Mouse (Mus musculus): ENCODE data around the gene Rab26. TPM values are rescaled to one million over a fixed set of nuclear protein-coding genes. Genes with fewer than 3 reads are reported as not detected.

Gene Rab26
- polyA plus RNA-seq, 1 experiment from 2014 or later = 4.2 TPM

DNA sequence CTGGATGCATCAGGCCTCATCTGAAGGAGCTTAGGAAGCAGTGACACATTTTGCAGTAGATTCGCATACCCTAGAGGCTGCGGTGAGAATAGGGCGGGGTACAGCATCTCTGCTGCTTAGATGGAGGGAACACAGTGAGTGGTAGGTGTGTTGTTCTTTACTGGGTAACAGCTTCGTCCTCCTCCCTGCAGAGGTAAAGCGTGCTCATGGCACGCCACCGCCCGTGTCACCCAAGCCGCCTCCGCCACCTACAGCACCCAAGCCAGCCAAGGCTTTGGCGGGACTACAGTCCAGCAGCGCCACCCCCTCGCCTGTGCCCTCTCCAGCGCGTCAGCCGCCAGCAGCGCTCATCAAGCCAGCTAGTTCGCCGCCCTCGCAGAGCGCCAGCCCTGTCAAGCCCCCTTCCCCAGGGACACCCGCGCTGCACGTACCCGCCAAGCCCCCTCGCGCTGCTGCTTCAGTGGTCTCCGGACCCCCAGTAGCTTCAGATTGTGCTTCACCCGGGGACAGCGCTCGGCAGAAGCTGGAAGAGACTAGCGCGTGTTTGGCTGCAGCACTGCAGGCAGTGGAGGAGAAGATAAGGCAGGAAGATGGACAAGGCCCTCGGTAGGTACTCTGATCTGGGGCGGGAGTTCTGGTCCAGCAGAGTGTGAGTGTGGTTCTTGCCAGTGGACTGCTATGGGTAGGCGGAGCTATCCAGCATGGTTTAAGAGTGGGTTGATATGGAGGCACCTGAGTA lies 27.5 kb downstream of the Rab26 start:
- no peak overlapping the region for H3K9ac ChIP-seq
- WGBS = 30% methylated on average over 35 of the region's 36 CpGs
- H3K4me2 ChIP-seq (replicated peaks) = no peak overlapping the region; the same call in 1 of the 2 replicates

DNA sequence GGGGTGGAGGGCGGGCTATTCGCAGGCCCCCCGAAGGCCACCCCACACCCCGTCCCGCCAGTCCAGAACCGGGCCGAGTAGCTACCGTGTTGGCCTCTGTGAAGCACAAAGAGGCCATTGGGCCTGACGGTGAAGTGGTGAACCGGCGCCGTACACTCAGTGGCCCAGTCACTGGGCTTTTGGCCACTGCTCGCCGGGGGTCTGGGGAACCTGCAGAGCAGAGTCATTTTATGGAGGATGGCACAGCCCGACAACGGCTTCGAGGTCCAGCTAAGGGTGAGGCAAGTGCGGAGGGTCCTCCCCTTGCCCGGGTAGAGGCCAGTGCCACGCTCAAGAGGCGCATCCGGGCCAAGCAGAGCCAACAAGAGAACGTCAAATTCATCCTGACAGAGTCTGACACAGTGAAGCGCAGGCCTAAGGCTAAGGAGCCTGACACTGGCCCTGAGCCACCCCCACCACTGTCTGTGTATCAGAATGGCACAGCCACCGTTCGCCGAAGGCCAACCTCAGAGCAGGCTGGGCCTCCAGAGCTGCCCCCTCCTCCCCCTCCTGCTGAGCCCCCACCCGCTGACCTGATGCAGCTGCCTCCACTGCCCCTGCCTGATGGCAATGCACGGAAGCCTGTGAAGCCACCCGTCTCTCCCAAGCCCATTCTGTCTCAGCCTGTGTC lies 28.6 kb downstream of the Rab26 start:
- Histone ChIP-seq H3K4me1 (replicated peaks; ENCODE audit: control insufficient read depth, insufficient read depth, low read length) (0 out of 2 replicates have a peak, but pooled peaks cover 3% of the 10 kb centered on the region), H3K36me3 (replicated peaks; ENCODE audit: control insufficient read depth, insufficient read depth) (peaks cover 100% of the 10 kb centered on the region), H3K4me2 (replicated peaks) (no peak overlapping the region), H3K27ac (no peak overlapping the region), H3K4me3 (replicated peaks; ENCODE audit: low read length) (no peak overlapping the region), H3K27me3 (ENCODE audit: control insufficient read depth, insufficient read depth, low read length) (no peaks in the 10 kb centered on the region), H3K9ac (no peak overlapping the region), H3K9me3 (ENCODE audit: control insufficient read depth, low read length) (no peaks in the 10 kb centered on the region)
- DNase-seq (ENCODE audit: low spot score) (no peak), ATAC-seq (ENCODE audit: low FRiP score) (no peak)
- 88% methylated on average over 29 of the region's 30 CpGs for WGBS

More for the DNA sequence above, 27.5 kb downstream of the Rab26 start:
- peaks cover 100% of the 10 kb centered on the region for H3K36me3 ChIP-seq (replicated peaks; ENCODE audit: control insufficient read depth, insufficient read depth)
- DNase-seq (ENCODE audit: low spot score) (no peak), ATAC-seq (ENCODE audit: low FRiP score) (no peak)
- no peak overlapping the region for H3K27ac ChIP-seq
- 0 out of 2 replicates have a peak, but pooled peaks cover 3% of the 10 kb centered on the region for H3K4me1 ChIP-seq (replicated peaks; ENCODE audit: control insufficient read depth, insufficient read depth, low read length)
- no peak overlapping the region for H3K4me3 ChIP-seq (replicated peaks; ENCODE audit: low read length)
- H3K27me3 ChIP-seq (ENCODE audit: control insufficient read depth, insufficient read depth, low read length) = no peaks in the 10 kb centered on the region
- H3K9me3 ChIP-seq (ENCODE audit: control insufficient read depth, low read length) = no peaks in the 10 kb centered on the region

DNA sequence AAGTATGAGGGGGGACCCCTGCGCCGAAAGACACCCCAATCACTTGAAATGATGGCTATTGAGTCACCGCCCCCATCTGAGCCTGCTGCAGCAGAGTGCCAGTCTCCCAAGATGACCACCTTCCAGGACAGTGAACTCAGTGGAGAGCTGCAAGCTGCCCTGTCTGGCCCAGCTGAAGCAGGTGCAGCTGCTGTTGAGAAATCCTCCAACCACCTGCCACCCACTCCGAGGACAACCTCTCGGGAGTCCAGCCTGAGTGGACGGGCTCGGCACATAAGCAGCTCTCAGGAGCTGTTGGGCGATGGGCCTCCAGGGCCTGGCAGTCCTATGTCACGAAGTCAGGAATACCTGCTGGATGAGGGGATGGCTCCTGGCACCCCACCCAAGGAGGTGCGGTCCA lies 29.9 kb downstream of the Rab26 start:
- 96% methylated on average over 10 of the region's 10 CpGs for WGBS

DNA sequence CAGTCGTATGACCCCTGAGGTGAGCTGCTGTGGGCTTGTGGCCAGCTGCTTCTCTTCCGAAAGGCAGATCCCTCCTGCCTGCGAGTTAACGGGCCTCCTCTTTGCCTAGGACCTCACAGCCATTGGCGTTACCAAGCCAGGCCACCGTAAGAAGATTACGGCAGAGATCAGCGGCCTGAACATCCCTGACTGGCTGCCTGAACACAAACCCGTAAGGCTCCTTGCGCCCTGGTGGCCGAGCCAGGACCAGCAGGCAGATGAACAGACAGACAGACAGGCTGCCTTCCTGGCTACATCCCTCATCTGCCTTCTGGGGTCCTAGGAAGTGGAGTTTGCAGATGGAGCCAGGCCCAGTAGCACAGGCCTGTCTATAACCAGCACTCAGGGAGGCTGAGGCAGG lies 31.8 kb downstream of the Rab26 start:
- DNase-seq (ENCODE audit: low spot score) = no peak
- Histone ChIP-seq H3K36me3 (replicated peaks; ENCODE audit: control insufficient read depth, insufficient read depth) (peaks cover 98% of the 10 kb centered on the region), H3K4me3 (replicated peaks; ENCODE audit: low read length) (no peak overlapping the region), H3K9ac (no peak overlapping the region), H3K9me3 (ENCODE audit: control insufficient read depth, low read length) (no peaks in the 10 kb centered on the region), H3K27me3 (ENCODE audit: control insufficient read depth, insufficient read depth, low read length) (no peaks in the 10 kb centered on the region), H3K4me2 (replicated peaks) (no peak overlapping the region), H3K27ac (no peak overlapping the region), H3K4me1 (replicated peaks; ENCODE audit: control insufficient read depth, insufficient read depth, low read length) (0 out of 2 replicates have a peak, but pooled peaks cover 3% of the 10 kb centered on the region)
- ATAC-seq (ENCODE audit: low FRiP score) = no peak
- WGBS = 45% methylated on average over 11 of the region's 11 CpGs

More for the DNA sequence above, 29.9 kb downstream of the Rab26 start:
- H3K9ac ChIP-seq = no peak overlapping the region
- H3K36me3 ChIP-seq (replicated peaks; ENCODE audit: control insufficient read depth, insufficient read depth) = peaks cover 98% of the 10 kb centered on the region
- H3K4me3 ChIP-seq (replicated peaks; ENCODE audit: low read length) = no peak overlapping the region
- ATAC-seq (ENCODE audit: low FRiP score) (no peak), DNase-seq (ENCODE audit: low spot score) (no peak)
- no peak overlapping the region for H3K4me2 ChIP-seq (replicated peaks)
- no peaks in the 10 kb centered on the region for H3K27me3 ChIP-seq (ENCODE audit: control insufficient read depth, insufficient read depth, low read length)
- H3K4me1 ChIP-seq (replicated peaks; ENCODE audit: control insufficient read depth, insufficient read depth, low read length) = 0 out of 2 replicates have a peak, but pooled peaks cover 3% of the 10 kb centered on the region
- H3K9me3 ChIP-seq (ENCODE audit: control insufficient read depth, low read length) = no peaks in the 10 kb centered on the region
- no peak overlapping the region for H3K27ac ChIP-seq

DNA sequence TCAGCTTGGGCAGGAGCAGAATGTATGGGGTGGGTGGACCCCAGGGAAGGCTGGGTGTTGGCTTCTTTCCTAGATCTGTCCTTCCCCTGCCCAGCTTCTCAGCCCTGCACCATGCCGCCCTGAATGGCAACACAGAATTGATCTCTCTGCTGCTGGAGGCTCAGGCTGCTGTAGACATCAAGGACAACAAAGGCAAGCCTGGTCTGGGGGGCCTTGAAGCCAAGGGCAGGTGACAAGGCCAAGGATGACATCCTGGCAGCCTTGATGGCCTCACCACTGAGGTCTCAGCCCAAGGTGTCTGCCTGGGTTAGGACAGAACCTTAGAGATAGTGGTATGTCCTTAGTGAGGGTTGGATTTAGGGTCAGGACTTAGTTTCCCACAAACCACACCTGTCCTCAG lies 38.0 kb downstream of the Rab26 start:
- Histone ChIP-seq H3K9ac (no peak overlapping the region), H3K4me2 (replicated peaks) (no peak overlapping the region), H3K4me3 (replicated peaks; ENCODE audit: low read length) (no peak overlapping the region), H3K27ac (no peak overlapping the region), H3K4me1 (replicated peaks; ENCODE audit: control insufficient read depth, insufficient read depth, low read length) (no peaks in the 10 kb centered on the region), H3K27me3 (ENCODE audit: control insufficient read depth, insufficient read depth, low read length) (no peaks in the 10 kb centered on the region), H3K9me3 (ENCODE audit: control insufficient read depth, low read length) (no peaks in the 10 kb centered on the region), H3K36me3 (replicated peaks; ENCODE audit: control insufficient read depth, insufficient read depth) (peaks cover 51% of the 10 kb centered on the region)
- DNase-seq (ENCODE audit: low spot score) (no peak), ATAC-seq (ENCODE audit: low FRiP score) (no peak)
- WGBS = 69% methylated on average over 1 of the region's 1 CpGs

DNA sequence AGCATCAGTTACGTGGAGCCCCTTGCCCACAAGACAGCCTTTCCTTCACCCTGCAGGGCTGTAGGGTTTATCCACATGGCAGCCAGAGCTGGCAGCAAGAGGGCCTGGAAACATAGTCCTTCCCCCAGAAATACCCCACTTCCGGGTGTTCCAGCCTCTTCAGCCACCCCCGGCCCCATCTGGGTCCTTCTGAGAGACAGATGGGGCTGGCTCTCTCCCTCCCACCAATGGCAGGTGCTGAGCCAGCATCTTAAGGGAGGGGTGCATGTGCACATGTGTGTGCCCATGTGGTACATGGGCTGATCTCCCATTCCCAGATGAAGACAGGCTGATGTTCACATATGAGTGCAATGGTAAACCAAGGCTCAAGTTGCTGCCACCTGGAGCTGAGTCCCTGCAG lies 38.6 kb downstream of the Rab26 start:
- DNase-seq (ENCODE audit: low spot score) (no peak), ATAC-seq (ENCODE audit: low FRiP score) (no peak)
- no peak overlapping the region for H3K27ac ChIP-seq
- no peaks in the 10 kb centered on the region for H3K9me3 ChIP-seq (ENCODE audit: control insufficient read depth, low read length)
- H3K27me3 ChIP-seq (ENCODE audit: control insufficient read depth, insufficient read depth, low read length) = no peaks in the 10 kb centered on the region
- no peak overlapping the region for H3K9ac ChIP-seq
- no peaks in the 10 kb centered on the region for H3K4me1 ChIP-seq (replicated peaks; ENCODE audit: control insufficient read depth, insufficient read depth, low read length)
- no peak overlapping the region for H3K4me2 ChIP-seq (replicated peaks)
- H3K36me3 ChIP-seq (replicated peaks; ENCODE audit: control insufficient read depth, insufficient read depth) = peaks cover 46% of the 10 kb centered on the region
- WGBS = 74% methylated on average over 3 of the region's 3 CpGs
- no peak overlapping the region for H3K4me3 ChIP-seq (replicated peaks; ENCODE audit: low read length)

DNA sequence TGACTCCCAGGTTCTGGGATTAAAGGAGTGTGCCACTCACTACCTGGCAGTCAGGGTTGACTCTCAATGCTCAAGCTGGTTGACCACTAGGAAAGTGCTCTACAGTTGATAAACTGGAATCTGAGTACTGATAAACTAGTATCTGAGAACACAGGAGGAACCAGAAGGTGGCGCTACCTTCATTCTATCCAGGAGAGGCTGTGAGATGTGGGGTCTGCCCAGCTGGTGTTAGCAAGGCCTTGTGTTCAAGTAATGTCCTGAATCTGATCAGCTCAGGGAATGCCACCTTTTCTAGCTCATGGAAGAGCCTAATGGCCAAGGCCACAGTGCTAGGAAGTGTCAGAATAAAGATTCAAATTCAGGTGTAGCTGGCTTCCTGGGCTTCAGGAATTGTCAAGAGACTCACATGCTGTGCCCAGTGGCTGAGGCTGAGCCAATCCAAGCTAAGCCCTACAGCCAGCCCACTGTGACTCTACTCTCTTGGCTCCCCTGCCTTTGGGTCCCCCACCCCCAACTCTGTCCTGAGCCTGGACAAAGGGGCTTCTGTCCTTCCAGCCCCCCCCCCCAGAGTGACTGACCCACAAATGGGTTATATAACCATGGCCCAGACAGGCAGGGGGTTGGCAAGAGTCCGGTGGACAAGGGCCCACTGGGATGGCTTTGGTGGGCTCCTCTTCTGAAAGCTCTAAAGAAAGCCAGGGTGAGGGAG lies 39.2 kb downstream of the Rab26 start:
- peaks cover 41% of the 10 kb centered on the region for H3K36me3 ChIP-seq (replicated peaks; ENCODE audit: control insufficient read depth, insufficient read depth)
- H3K27ac ChIP-seq = no peak overlapping the region
- no peak overlapping the region for H3K9ac ChIP-seq
- H3K27me3 ChIP-seq (ENCODE audit: control insufficient read depth, insufficient read depth, low read length) = no peaks in the 10 kb centered on the region
- WGBS = 47% methylated on average over 2 of the region's 2 CpGs
- DNase-seq (ENCODE audit: low spot score) (no peak), ATAC-seq (ENCODE audit: low FRiP score) (no peak)
- peaks cover 6% of the 10 kb centered on the region for H3K4me1 ChIP-seq (replicated peaks; ENCODE audit: control insufficient read depth, insufficient read depth, low read length)
- H3K4me2 ChIP-seq (replicated peaks) = no peak overlapping the region
- H3K9me3 ChIP-seq (ENCODE audit: control insufficient read depth, low read length) = no peaks in the 10 kb centered on the region
- no peak overlapping the region for H3K4me3 ChIP-seq (replicated peaks; ENCODE audit: low read length)

DNA sequence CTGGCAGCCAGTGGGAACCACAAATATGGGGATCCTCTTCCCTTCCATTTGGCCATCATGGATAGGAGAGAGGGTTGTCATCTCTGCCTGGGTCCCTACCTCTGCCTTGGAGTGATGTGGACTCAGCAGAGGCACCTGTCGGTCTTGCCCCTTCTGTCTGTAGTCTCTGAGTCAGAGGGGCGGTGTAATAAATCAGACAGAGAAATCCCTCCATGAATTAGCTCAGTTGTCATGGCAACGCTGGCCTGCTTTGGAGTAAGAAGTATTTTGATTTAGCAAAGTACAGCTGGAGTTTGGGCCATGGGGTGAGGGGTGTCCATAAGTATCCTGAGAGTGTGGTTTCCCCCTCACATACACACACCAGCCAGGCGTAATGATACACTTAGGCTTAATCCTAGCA lies 43.6 kb downstream of the Rab26 start:
- no peaks in the 10 kb centered on the region for H3K36me3 ChIP-seq (replicated peaks; ENCODE audit: control insufficient read depth, insufficient read depth)
- H3K27ac ChIP-seq = 0 out of 2 replicates have a peak overlapping the region, but pooled peaks have one; percentile 97
- ATAC-seq (ENCODE audit: low FRiP score) (no peak), DNase-seq (ENCODE audit: low spot score) (no peak)
- no peaks in the 10 kb centered on the region for H3K27me3 ChIP-seq (ENCODE audit: control insufficient read depth, insufficient read depth, low read length)
- H3K4me3 ChIP-seq (replicated peaks; ENCODE audit: low read length) = peak overlapping the region; percentile 81; the same call in 1 of the 2 replicates
- H3K9ac ChIP-seq = peak overlapping the region; percentile 92; the same call in 1 of the 2 replicates
- 56% methylated on average over 4 of the region's 4 CpGs for WGBS
- peaks cover 24% of the 10 kb centered on the region for H3K4me1 ChIP-seq (replicated peaks; ENCODE audit: control insufficient read depth, insufficient read depth, low read length)
- peak overlapping the region; percentile 90 for H3K4me2 ChIP-seq (replicated peaks)
- H3K9me3 ChIP-seq (ENCODE audit: control insufficient read depth, low read length) = no peaks in the 10 kb centered on the region

Data from hindbrain, embryonic 14.5 days (tissue).